19 mouse cellular contexts compared by ENCODE assay signal in the genomic region with DNA sequence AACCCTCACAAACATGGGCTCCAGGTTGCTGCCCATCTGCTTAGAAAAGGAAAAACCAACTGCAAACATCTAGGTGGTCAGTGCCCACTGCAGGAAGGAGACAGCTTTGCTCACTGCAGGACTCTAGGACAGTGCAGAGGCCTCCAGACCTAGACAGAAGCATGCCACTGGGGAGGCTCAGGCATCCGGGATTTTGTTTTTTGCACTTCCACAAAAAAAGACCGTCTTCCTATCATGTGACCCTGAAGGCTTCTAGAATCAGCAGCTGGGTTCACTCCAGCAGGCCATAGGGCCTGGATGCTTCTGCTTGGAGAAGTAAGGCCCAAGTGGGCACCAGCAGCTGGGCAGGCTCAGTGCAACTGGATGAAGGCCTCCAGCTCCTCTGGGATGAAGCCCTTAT. TPM values are rescaled to one million over a fixed set of nuclear protein-coding genes. Genes with fewer than 3 reads are reported as not detected.
DNase-seq lines count a peak whose midpoint lies in the region; ATAC-seq and TF ChIP-seq lines count a peak whose summit lies in the region.
"Had no signal": no experiment of that assay in that cellular context is flagged by ENCODE, and none has a peak within 500 bp of the region (broad histone marks: within the 10 kb centered on the region; RNA-seq: fewer than 3 reads in every experiment).

No protein-coding gene starts in this region.

- H3K9ac ChIP-seq in limb, embryonic 11.5 days (ENCODE audit: low read length): no peak overlapping the region
- H3K9ac ChIP-seq: embryonic facial prominence, embryonic 12.5 days; forebrain, embryonic 13.5 days; forebrain, embryonic 15.5 days; forebrain, postnatal 0 days had no signal

- H3K27ac ChIP-seq in limb, embryonic 11.5 days (replicated peaks; ENCODE audit: low read depth, low read length): no peak overlapping the region
- H3K27ac ChIP-seq in limb, embryonic 10.5 days: no peak overlapping the region
- H3K27ac ChIP-seq in testis, adult 2 months (ENCODE audit: control insufficient read depth, insufficient read depth, low read depth, low read length): no peak overlapping the region
- H3K27ac ChIP-seq: embryonic facial prominence, embryonic 10.5 days; embryonic facial prominence, embryonic 12.5 days; forebrain, embryonic 13.5 days; forebrain, embryonic 15.5 days had no signal

- no peaks in the 10 kb centered on the region for H3K36me3 ChIP-seq in limb, embryonic 11.5 days (ENCODE audit: control insufficient read depth, insufficient read depth, low read length)
- no peaks in the 10 kb centered on the region for H3K36me3 ChIP-seq in limb, embryonic 10.5 days
- no peaks in the 10 kb centered on the region for H3K36me3 ChIP-seq in testis, adult 2 months (ENCODE audit: control insufficient read depth, insufficient read depth, low read length)
- H3K36me3 ChIP-seq: embryonic facial prominence, embryonic 10.5 days; embryonic facial prominence, embryonic 12.5 days; forebrain, embryonic 15.5 days had no signal

- no peak for ATAC-seq in limb, embryonic 11.5 days (ENCODE audit: insufficient number of reproducible peaks, low FRiP score, low TSS enrichment, low read depth)
- ATAC-seq: forebrain, embryonic 13.5 days; forebrain, embryonic 15.5 days; forebrain, postnatal 0 days had no signal

- DNase-seq in limb, embryonic 11.5 days (ENCODE audit: low spot score): peak; percentile 15
- DNase-seq in limb, embryonic 10.5 days (ENCODE audit: low spot score): no peak
- no peak for DNase-seq in testis, postnatal 14 days (ENCODE audit: low spot score)
- DNase-seq in urinary bladder, adult 2 months (ENCODE audit: low spot score): no peak
- DNase-seq: adrenal gland, adult 2 months; adrenal gland, postnatal 10 days; adrenal gland, postnatal 25 days; cerebellum, adult 11-12 months; cerebellum, adult 2 months; cerebellum, adult 9-10 months; cerebellum, postnatal 10 days; cerebellum, postnatal 25 days; forebrain, postnatal 0 days had no signal

- H3K4me2 ChIP-seq in limb, embryonic 11.5 days (ENCODE audit: low read depth, severe bottlenecking): no peak overlapping the region
- H3K4me2 ChIP-seq: embryonic facial prominence, embryonic 12.5 days; forebrain, embryonic 13.5 days; forebrain, embryonic 15.5 days had no signal

- 90% methylated on average over 2 of the region's 2 CpGs for WGBS in limb, embryonic 11.5 days
- WGBS in limb, embryonic 10.5 days: 93% methylated on average over 2 of the region's 2 CpGs

- no peaks in the 10 kb centered on the region for H3K4me1 ChIP-seq in limb, embryonic 11.5 days (ENCODE audit: control insufficient read depth, insufficient read depth, low read length)
- peaks cover 8% of the 10 kb centered on the region for H3K4me1 ChIP-seq in limb, embryonic 10.5 days
- H3K4me1 ChIP-seq in testis, adult 2 months (ENCODE audit: control insufficient read depth, insufficient read depth, low read length): peaks cover 21% of the 10 kb centered on the region
- H3K4me1 ChIP-seq: embryonic facial prominence, embryonic 12.5 days; forebrain, embryonic 13.5 days; forebrain, embryonic 15.5 days had no signal

- H3K9me3 ChIP-seq in limb, embryonic 11.5 days (ENCODE audit: control insufficient read depth, low read length): no peaks in the 10 kb centered on the region
- H3K9me3 ChIP-seq in limb, embryonic 10.5 days (replicated peaks): no peaks in the 10 kb centered on the region
- H3K9me3 ChIP-seq: embryonic facial prominence, embryonic 10.5 days; embryonic facial prominence, embryonic 12.5 days; forebrain, embryonic 13.5 days; forebrain, embryonic 15.5 days had no signal

- no peak for TF ChIP-seq POLR2A in testis, adult 2 months (IDR thresholded peaks at IDR 0.05; ENCODE audit: control insufficient read depth, low read depth, low read length)

- TF ChIP-seq CTCF in testis, adult 2 months (IDR thresholded peaks at IDR 0.05; ENCODE audit: control insufficient read depth, insufficient read depth, insufficient replicate concordance, low read depth, low read length): no peak

- H3K27me3 ChIP-seq in limb, embryonic 11.5 days (ENCODE audit: control insufficient read depth, insufficient read depth, low read length): peaks cover 16% of the 10 kb centered on the region
- peaks cover 43% of the 10 kb centered on the region for H3K27me3 ChIP-seq in limb, embryonic 10.5 days (ENCODE audit: low read depth, poor library complexity, severe bottlenecking)
- no peaks in the 10 kb centered on the region for H3K27me3 ChIP-seq in testis, adult 2 months (ENCODE audit: control insufficient read depth, insufficient read depth, low read length)

- no peak overlapping the region for H3K4me3 ChIP-seq in limb, embryonic 11.5 days (ENCODE audit: low read depth, low read length)
- no peak overlapping the region for H3K4me3 ChIP-seq in limb, embryonic 10.5 days
- H3K4me3 ChIP-seq in testis, adult 2 months (ENCODE audit: control insufficient read depth, low read depth, low read length): peak overlapping the region; percentile 88
- H3K4me3 ChIP-seq: embryonic facial prominence, embryonic 10.5 days; embryonic facial prominence, embryonic 12.5 days; forebrain, embryonic 13.5 days; forebrain, embryonic 15.5 days had no signal

RNA-seq across cellular contexts. Expression of a gene that starts 2.3 kb away (rescaled TPM):
- polyA plus RNA-seq in limb, embryonic 11.5 days (2014; fragmentation: Nextera tagmentation; extraction: Ambion mirVana): 0.07 TPM in 1 of 2 replicates, not detected in the other
- polyA plus RNA-seq in limb, embryonic 10.5 days (2016; fragmentation: Nextera tagmentation; extraction: Ambion mirVana): 0.04 and 0.10 TPM in 2 replicates
- polyA plus RNA-seq in testis, adult 2 months (2012; rRNA removed): 29.7 and 35.1 TPM in 2 replicates
- polyA plus RNA-seq in urinary bladder, adult 2 months (2012; rRNA removed): 0.04 and 0.15 TPM in 2 replicates
- polyA plus RNA-seq: C2C12 had no signal

Comparison
In these comparisons a context has a peak if more than half of its experiments do, and no peak if none do; other contexts are left out.
1. RNA of a gene that starts 2.3 kb away (polyA plus RNA-seq): 29.7 to 35.1 TPM in testis, adult 2 months; 0.07 TPM in limb, embryonic 11.5 days, 0.04 to 0.15 TPM in urinary bladder, adult 2 months and 0.04 to 0.10 TPM in limb, embryonic 10.5 days; every median in the first group is over 10 times any median in the second.